Mouse (Mus musculus) ovary, postnatal 14 days (tissue): ENCODE results near the gene Sertad2.

Experiments
- DNase-seq: peaks from one replicate; pipeline ENCODE4 v3.0.0; 2022; ENCODE audit warnings: low spot score

Sertad2 gene

DNA sequence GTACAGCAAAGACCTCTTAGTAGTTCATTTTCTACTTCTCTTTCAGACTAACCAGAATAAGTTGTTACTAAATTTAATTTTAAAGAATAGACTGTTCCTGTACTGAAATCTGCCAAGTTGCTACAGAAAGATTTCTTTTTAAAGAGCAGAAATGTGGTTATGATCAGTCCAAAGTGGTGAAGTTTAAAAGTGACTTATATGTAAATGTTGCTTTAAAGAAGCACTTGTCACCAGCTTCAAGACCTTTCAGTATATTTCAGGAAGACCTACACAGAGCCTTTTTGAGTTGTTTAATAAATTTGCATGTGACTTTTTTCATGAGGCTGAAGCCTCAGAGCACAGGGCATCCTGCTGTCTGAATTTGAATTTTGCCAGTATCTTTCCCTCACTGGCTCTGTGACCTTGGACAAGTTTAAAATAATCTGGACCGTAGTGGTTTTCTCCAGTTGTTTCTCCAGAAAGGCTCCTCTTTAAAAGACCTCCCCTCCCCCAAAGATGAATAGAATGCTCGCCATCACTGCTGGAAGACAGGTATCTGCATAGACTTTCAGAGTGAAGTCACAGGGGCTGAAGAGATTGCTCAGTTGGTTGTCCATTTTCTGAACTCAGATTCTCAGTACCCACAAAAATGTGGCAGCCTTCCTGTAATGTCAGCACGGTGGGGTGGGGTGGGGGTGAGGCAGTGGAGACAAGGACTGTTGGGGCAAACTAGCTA lies 1.9 kb downstream of the Sertad2 start:
- DNase-seq: no peak

DNA sequence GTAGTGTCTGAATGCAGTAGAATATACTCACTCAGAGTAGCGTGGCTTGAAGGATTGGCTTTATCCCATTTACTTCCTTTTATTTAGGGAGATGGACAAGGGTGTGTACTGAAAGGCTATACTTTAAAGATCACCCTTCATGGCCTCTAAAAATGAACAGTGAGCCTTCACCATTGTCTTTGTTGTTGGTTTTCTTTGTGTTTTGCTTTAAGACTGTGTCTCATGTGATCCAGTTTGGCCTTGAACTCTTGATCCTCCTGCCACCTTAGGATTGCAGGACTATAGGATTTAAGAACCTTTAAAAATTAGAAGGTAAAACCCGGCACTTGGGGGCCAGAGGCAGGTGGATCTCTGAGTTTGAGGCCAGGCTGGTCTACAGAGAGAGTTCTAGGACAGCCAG lies 6.4 kb downstream of the Sertad2 start:
- no peak for DNase-seq

DNA sequence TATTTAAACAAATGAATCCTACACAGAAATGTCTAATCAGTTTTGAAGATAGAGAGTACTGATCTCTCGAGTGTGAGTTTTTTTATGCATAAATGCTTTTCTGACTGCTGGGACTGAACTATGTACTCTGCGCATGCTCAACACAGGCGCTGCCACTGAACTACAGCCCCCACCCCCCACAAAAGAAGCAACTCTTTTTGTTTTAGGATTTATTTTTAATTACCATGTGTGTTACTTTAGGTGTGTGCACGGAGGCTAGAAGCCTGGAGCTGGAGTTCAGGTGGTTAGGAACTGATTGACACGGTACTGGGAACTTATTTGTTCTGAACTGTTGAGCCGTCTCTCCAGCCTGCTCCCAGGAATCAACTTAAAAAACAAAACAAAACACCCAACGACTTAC lies 7.1 kb downstream of the Sertad2 start:
- DNase-seq: no peak

DNA sequence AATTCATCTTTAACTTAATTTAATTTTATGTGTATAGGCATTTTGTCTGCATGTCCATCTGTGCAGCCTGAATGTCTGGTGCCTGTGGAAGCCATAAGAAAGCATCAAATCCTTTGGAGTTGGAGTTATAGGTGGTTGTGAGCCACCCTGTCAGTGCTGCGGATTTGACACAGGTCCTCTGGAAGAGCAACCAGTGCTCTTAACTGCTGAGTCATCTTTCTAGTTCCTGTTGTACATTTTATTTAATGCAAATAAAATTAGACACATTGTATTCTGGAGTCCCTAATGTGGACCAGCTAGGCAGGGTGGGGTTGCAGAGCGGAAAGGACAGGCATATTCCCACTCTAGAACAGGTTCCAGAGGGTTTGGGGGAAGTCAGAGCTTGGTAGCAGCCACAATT lies 9.0 kb downstream of the Sertad2 start:
- DNase-seq: no peak

DNA sequence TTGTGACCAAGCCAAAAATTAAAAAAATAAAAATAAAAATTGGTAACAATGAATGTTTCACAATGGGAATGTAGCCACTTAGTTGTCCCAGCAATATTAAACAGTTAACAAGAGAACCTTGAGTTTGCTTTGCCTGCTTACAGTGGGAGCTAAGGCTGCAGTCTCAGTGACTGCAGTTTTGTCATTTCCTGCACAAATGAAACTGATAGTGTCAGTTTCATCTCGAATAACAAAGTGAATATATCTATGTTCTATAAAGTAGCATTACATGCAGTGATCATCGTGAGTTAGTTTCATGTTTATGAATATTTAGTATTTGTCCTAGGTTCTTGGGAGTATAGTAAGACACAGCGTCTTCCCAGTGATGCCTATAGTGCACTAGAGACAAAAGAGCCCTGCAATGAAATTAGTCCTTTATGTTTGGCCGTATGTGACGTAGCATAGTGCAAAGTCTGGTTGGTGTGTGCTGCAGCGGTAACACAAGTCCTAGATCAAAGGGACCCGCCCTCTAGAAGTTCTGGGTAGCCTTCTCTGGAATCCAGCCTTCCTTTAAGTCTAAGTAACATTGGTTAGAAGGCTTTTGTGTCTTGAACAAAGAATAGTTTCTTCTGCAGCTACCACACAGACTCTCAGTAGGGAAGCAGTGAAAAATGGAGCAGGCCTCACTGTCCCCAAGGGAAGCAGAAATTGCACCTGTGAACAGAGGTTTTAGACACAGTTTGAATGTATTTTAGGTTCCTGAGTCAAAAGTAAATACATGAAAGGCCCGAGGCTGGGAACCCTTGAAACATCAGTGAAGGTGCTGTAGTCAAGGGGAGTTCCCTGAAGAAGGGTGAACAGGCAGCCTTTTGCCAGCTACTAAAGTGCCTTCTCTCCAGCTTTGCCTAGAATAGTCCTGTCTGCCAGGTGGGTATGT lies 10.0 kb downstream of the Sertad2 start:
- no peak for DNase-seq

DNA sequence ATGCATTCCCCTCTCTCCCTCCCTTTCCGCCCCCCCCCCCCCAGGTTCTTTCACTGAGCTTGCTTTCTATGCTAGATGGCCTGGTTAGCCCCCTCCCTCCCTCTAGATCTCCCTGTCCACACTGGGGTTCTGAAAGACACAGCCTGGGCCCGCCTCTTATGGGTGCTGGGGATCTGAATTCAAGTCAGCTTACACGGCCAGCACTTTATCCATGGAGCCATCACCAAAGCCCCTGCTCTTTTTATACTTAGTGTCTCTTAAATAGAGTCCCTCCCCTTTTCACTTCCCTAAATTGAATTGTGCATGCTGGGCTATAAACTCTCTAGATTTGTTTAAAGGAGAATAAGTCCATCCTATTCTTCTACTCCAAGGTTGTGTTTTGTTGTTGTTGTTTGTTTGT lies 12.6 kb downstream of the Sertad2 start:
- no peak for DNase-seq

DNA sequence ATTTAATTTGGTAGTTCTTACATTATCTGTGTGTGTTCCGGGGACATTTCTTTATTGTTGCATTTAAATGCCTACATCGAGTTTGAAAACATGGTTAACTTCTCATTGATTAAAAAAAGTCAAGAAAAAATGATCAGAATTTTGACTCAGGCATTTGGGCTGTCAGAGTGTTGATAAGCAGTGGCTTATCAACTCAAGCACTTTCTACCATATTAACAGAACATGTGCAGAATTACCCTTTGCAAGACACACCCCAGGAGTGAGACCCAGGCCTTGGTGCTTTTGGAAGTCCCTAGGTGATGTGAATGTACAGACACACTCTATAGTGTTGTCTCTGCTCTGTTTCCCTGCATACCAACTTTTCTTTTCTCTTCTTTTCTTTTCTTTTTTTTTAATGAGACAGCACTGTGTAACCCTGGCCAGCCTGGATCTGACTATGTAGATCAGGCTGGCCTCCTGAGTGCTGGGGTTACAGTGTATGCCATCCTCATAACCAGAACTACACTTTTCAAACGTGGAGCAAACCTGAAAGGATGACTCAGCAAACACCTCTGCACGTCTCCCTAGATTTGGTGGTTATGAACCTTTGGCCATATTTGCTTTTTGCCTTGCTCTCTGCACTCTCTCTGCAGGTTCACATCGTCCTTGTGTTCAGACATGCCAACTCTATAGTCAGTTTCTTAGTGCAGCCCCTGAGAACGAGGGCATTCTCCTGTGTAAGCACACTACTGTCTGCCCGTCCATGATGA lies 13.3 kb downstream of the Sertad2 start:
- DNase-seq: no peak

DNA sequence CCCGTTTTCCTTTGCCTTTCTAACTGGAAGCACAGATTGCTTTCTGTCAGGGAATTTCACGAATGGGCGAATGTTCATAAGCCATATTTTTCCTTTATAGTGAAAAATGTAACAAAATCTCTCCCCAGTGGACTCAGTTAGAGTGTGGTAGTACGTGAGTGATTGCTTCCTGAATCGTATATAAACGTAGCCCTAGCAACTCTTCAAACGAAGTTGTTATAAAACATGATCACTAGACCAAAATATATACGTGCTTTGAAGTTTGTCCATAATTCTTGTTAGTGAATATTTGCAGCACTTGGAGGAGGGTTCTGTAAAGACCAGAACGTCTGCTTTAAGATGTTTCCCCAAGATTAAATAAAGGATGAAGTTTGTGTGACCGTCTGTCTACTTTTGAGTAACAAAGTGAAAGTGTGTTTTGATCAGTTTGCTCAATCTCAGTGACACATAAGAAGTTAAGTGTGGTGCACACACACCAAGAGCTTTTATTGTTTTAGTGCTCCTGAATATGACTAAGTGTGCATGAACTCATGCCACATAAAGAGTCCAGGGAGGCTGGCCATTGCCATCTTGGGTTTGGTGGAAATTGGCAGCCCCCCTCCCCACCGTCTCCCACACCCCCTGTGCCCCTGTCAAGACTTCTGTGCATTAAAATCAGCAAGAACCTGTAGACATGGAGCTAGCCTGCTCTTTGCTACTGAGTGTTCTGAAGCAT lies 16.3 kb downstream of the Sertad2 start:
- DNase-seq: no peak

DNA sequence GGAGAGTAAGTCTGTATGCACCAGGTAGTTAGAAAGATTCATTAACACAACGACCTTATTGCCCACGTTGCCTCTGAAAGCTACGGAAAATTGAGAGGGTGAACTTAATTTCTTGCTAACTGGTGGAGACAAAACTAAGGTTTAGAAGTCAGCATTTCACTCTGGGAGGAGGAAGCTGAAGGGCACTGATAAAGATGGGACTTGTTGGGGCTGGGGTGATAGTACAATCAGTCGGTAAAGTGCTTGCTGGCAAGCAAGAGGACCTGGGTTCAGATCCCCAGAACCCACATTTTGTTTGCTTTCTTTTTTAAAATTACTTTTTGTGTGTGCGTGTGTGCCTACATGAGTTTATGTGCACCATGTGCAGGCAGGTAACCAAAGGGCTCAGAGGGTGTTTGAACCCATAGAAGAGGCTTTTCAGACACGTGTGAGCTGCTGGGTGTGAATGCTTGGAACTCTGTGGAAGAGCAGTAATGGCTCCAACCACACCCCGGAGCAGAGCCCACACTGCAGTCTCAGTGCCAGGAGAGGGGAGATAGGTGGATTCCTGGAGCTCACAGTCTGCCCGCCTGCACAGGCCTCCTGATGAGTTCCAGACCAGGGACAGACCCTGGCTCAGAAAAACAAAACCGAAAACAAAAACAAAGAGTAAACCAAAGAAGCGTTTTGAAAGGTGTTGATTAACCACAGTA lies 17.0 kb downstream of the Sertad2 start:
- DNase-seq: no peak

DNA sequence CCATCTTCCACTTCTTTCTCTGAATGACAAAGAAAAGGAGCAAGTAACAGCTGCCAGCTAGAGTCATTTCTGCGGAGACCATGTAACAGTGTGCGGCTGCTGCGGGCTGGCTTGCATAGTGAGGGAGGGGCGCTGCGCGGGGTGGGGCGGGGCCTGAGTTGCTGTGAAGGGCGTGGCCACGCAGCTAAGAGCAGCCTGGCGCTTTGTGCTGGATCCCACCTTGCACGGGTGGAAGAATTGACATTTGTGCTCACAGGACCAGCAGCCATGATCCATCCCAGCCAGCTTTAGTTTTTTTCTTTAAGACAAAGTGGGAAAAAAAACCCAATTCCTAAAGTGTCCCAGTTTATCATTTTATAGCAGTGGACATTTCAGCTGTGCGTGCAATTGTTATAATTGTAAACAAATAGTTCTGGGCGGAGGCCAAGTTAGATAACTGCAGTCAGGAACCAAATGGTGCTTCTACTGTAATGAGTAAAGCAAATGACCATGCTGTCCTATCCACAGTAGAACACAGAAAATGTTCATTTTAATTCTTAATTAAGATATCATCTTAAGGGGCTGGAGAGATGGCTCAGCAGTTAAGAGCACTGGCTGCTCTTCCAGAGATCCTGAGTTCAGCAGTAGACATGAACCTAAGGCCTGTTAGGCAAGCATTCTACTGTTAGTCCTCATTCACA lies 18.4 kb downstream of the Sertad2 start:
- no peak for DNase-seq

DNA sequence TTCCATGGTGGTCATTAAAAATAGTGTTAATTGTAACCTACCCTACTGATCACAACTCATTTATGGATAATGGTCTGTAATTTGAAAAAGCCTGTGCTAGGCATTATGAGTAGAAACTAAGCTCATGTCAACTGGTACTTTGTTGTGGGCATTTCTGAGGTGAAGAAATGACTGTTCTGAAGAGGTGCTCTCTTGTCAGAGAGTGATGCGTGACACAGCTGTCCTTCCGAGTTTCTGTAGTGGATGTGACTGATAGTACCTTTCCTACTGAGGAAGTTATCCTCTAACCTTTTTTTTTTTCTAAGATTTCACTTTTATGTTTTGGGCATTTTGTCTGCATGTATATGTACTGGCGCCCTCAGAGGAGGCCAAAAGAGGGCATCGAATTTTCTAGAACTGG lies 22.0 kb downstream of the Sertad2 start:
- DNase-seq: no peak

DNA sequence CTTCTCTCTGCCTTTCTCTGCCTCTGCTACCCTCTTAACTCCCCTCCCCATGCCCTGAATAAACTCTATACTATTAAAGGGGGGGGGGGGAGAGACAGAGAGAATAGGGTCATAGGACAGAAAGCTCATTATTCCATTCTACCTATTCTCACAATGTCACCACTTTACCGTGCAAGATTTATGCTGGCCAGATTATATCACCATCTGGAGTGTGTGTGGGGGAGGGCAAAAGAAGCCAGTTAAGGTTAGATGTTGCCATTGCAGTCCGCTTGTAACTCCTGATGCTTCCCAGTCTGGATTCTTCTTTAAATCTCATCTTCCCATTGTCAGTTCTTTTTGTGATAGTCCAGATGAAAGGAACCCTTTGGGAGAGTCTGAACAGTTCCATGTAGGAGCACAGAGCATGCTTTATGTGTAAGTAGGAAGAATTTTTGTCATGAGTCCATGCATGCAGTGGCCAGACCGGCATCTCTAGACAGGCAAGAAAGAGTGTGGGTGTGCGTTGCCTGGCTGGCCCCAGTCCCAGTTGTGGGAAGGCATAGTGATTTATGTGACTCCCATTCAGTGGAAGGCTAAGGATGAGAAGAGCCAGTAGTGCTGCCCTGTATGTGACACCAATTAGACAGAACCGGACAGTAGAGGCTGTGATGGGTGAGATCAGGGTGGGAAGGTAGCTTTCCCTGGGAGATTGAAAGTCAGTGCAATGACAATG lies 28.8 kb downstream of the Sertad2 start:
- peak; percentile 24 for DNase-seq

DNA sequence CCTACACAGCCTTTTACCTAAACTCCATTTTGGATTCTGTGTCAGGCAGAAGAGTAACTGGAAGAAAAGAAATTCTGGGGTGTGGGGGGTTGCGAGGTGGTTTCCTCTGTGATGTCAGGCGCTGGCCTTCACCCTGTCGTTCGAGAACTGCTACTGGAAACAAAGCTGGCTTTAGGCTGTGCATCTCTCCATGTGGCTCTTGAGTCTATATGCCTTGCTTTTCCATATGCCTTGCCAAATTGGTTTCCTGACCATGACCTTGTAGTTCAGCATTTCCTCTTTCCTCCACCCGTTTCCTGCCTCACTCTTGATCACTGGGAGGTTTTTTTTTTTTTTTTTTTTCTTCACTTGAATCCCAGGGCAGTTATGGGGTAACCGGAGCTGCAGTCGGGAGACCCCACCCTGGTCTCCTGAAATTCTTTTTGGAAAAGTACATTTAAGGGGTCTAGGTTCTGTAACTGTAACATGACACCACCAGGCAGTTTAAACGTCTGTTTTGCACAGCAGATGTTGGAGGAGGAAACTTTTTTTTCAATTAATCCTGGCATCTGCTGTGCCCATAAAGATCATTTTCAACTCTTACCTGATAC lies 33.1 kb downstream of the Sertad2 start:
- DNase-seq: no peak

DNA sequence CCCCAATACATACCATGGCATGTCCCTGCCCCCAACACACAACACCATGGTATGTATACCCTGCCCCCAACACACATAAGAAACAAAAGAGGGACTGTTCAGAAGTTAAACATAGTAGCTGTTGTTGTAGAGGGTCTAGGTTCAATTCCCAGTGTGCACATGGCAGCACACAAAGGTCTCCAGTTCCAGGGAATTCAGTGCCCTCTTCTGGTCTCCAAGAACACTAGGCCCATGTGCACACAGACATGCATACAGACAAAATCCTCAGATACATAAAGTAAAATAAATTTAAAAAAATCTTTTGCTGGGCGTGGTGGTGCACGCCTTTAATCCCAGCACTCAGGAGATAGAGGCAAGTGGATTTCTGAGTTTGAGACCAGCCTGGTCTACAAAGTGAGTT lies 39.7 kb downstream of the Sertad2 start:
- DNase-seq: no peak

DNA sequence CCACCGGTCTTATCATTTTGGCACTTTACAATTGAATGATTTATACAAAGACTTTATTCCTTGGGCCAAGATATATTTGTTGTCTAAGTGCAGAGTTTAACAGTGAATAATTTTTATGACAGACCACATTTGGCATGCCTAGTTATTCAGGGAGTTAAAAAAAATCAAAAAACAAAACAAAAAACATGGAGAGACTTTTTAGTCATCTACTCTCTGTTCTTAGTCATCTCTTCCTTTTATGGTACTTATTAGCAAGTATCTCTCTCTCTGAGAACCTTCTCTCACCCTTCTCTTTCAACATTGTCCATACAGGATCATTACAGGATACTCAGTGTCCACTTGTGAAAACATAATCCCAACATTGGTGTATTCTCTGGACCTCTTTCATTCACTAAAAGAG lies 42.2 kb downstream of the Sertad2 start:
- DNase-seq: no peak

DNA sequence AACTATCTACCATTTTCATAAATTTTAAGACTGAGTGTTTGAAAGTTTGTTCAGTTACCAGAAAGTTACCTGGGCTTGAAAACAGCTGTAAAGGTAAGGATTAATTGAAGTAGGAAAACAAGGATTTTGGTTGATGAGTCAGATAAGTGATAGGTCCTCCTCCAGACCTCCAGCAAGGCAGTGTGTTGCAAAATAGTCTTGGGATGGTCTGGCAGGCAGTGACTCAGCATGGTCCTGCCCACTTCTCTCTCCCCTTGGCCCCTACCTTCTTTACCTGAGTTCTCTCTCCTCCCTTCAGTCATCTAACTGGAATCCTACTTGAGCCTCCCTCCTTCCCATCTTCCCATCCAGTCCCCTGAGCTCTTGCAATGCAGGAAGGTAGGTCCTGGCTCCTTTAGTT lies 43.1 kb downstream of the Sertad2 start:
- no peak for DNase-seq

DNA sequence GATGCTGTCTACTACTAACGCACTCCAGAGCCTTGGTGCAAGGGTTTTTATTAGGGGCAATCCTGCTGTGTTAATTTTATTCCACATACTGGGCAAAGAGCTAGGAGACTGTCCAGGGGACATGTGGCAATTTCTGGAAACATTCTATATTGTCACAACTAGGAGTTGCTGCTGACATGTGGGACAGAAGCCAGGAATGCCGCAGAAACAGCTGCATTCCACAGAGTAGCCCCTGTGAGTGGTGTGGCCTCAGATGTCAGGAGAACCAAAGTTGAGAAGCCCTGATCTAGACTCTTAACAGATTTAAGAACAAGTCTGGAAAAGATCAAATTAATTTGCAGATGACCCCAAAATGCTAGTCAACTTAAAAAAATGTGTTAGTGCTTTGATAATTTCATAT lies 46.3 kb downstream of the Sertad2 start:
- no peak for DNase-seq

DNA sequence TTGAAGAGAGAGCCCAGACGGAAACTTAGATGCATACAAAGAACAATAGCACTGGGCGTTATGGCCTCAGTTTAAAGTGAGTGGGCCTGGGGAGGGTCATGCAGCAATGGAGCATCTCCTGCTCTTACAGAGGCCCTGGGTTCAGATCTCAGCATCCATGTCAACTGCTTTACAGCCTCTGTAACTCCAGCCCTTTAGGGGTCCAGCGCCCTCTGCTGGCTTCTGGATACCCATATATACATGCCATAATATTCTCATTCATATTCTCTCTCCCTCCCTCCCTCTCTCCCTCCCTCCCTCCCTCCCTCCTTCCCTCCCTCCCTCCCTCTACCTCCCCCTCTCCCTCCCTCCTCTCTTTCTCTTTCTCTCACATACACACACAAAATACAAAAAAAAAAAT lies 49.0 kb downstream of the Sertad2 start:
- no peak for DNase-seq

DNA sequence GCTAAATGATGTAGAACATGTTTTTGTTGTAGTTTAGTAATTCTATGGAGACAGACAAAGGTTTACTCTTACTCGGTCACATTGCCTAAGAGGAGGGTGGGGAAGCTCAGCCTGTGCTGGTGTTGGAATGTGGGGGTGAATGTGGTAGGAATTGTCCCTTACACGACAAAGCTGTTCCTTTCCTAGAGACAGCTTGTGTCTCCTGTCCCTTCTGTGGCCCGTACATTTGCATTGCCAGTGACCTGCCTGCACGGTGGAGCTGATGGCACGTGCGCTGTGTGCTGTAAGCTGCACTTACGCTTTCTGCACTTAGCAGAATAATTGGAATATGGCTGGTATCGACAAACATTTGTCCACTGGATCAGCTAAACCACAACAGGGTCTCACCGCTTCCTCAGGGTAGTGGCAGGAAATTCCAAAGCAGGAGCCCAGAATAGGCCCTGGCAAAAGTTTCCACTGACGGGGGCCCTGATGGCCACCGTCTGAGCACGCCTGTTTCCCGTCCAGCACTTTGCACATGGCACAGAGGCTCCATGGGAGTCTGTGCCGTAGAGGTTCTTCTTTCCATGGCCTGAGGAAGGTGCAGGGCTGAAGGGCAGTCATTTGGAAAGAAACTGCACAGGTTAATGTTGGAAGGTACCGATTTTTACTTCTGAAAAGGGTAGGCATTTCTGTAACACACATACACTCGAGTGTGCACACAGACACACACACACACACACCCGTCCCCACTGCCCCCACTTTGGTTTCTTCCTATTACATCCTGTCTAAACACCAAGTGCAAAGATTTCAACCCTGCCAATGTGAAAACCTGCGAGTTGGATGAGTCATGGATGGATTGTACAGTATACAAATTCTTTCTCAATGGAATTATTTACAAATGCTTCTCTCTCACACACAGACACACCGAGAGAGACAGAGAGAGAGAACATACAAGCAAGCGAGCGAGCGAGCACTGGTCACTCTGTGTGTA lies 51.5 kb downstream of the Sertad2 start:
- DNase-seq: no peak
